Mouse (Mus musculus) bone marrow macrophage, adult 2 months (primary cell): ENCODE measurements around the gene Kctd4.

Source experiments
- CTCF ChIP-seq: IDR thresholded peaks from 2 replicates; pipeline ENCODE4 v1.5.1; 2012; ENCODE audit warnings: low read depth, mild to moderate bottlenecking, low read length, moderate library complexity
- POLR2A ChIP-seq: IDR thresholded peaks from 2 replicates; pipeline ENCODE4 v1.6.1; 2012; ENCODE audit warnings: mild to moderate bottlenecking, low read depth, low read length, borderline replicate concordance

DNA sequence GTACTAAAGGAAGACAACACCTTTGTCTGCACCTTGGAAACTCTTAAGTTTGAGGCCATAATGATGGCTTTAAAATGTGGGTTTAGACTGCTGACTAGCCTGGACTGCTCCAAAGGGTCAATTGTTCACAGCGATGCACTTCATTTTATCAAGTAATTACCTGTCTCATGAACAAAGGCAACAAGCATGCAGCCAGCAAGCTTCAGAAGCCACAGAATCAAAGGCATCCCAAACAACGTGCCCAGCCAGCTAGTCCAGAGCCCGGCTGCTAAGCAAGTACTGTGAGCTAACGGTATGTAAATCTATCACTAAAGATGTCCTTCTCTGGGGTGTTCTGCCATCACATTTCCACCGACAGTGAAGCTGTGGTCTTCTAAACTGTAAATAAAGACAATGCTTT, 8.4 kb downstream of the Kctd4 start:
- no peak for TF ChIP-seq CTCF
- no peak for TF ChIP-seq POLR2A
